Mouse (Mus musculus) liver, adult 2 months (tissue): ENCODE data around the gene Slc9a7. TPM values are rescaled to one million over a fixed set of nuclear protein-coding genes. Genes with fewer than 3 reads are reported as not detected.

Experiments used
- DNase-seq: peaks from one replicate; pipeline ENCODE4 v3.0.0-alpha.2; 2011; ENCODE audit warnings: low read depth, low spot score; ENCODE audit errors: extremely low read depth
- H3K27ac ChIP-seq: fragments of 200-500 bp; replicated peaks from 2 replicates; pipeline ENCODE4 v1.5.1; 2012; ENCODE audit warnings: low read depth, mild to moderate bottlenecking, control low read depth, inconsistent platforms, low read length; ENCODE audit not compliant: insufficient read depth
- H3K27me3 ChIP-seq: fragments of 200-500 bp; 2 replicates; pipeline ENCODE4 v1.6.1; 2012; ENCODE audit warnings: mild to moderate bottlenecking, moderate library complexity, low read length, inconsistent platforms; ENCODE audit not compliant: control insufficient read depth, insufficient read depth
- H3K36me3 ChIP-seq: fragments of 200-500 bp; 2 replicates; pipeline ENCODE4 v1.6.1; 2012; ENCODE audit warnings: low read length, inconsistent platforms; ENCODE audit not compliant: control insufficient read depth, insufficient read depth
- H3K4me1 ChIP-seq: fragments of 200-500 bp; 2 replicates; pipeline ENCODE4 v1.6.1; 2011; ENCODE audit warnings: low read length; ENCODE audit not compliant: control insufficient read depth, insufficient read depth
- H3K4me3 ChIP-seq: fragments of 200-500 bp; 2 replicates; pipeline ENCODE4 v1.5.1; 2011; ENCODE audit warnings: low read depth, mild to moderate bottlenecking, control low read depth, low read length, moderate library complexity; ENCODE audit not compliant: insufficient read depth
- H3K79me2 ChIP-seq: fragments of 200-500 bp; 2 replicates; pipeline ENCODE4 v1.6.1; 2012; ENCODE audit warnings: inconsistent platforms, mild to moderate bottlenecking, low read length, moderate library complexity; ENCODE audit not compliant: control insufficient read depth, insufficient read depth
- H3K9ac ChIP-seq: fragments of 200-500 bp; 2 replicates; pipeline ENCODE4 v1.6.1; 2012; ENCODE audit warnings: low read depth, mild to moderate bottlenecking, control low read depth, inconsistent platforms, low read length
- CTCF ChIP-seq: fragments of 200-500 bp; IDR thresholded peaks from 2 replicates; pipeline ENCODE4 v1.5.1; 2011; ENCODE audit warnings: low read depth, low read length, control low read depth
- POLR2A ChIP-seq: fragments of 200-500 bp; IDR thresholded peaks from 2 replicates; pipeline ENCODE4 v1.6.1; 2011; ENCODE audit warnings: low read length, control low read depth; ENCODE audit not compliant: insufficient read depth; ENCODE audit errors: extremely low read depth
- WGBS: fragments of 180-500 bp; shearing (Covaris S2); methylation state at CpG from one replicate; pipeline ENCODE4 v1.1.7; 2018; 5-methylcytosine and 5-hydroxymethylcytosine counted together
- polyA plus RNA-seq: library from polyadenylated mRNA; depleted of rRNA; stranded (reverse); fragments of >200 nt; gene quantifications from 2 replicates; pipeline ENCODE4 v1.2.3, GENCODE M21; 2012
- total RNA-seq: library from RNA; depleted of rRNA; stranded (reverse); fragments of >200 nt; gene quantifications from 2 replicates; pipeline ENCODE4 v1.2.3, GENCODE M21; 2014

Gene Slc9a7
- total and polyA plus RNA-seq, 2 experiments: 0.65 to 1.2 TPM

- no peaks in the 10 kb centered on the region for H3K4me1 ChIP-seq
- H3K4me3 ChIP-seq: no peak overlapping the region
- no peak overlapping the region for H3K27ac ChIP-seq
- no peaks in the 10 kb centered on the region for H3K27me3 ChIP-seq
- TF ChIP-seq POLR2A (no peak), CTCF (no peak)
- no peaks in the 10 kb centered on the region for H3K36me3 ChIP-seq
- 100% methylated on average over 1 of the region's 1 CpGs for WGBS
- DNase-seq: no peak
- no peak overlapping the region for H3K9ac ChIP-seq
- H3K79me2 ChIP-seq: no peaks in the 10 kb centered on the region
These were observed 114.8 kb downstream of the Slc9a7 start for GRCm38 (mm10) chrX:20176792-20177191.

GRCm38 (mm10) chrX:20168430-20168829 is 123.2 kb downstream of the Slc9a7 start:
- Histone ChIP-seq H3K4me3 (no peak overlapping the region), H3K27me3 (no peaks in the 10 kb centered on the region)

GRCm38 (mm10) chrX:20164984-20165383 is 126.6 kb downstream of the Slc9a7 start:
- WGBS: 65% methylated on average over 3 of the region's 3 CpGs
- H3K27me3 ChIP-seq: no peaks in the 10 kb centered on the region
- no peak for DNase-seq
- no peaks in the 10 kb centered on the region for H3K79me2 ChIP-seq
- TF ChIP-seq POLR2A (no peak), CTCF (no peak)
- no peak overlapping the region for H3K9ac ChIP-seq
- no peaks in the 10 kb centered on the region for H3K36me3 ChIP-seq
- no peak overlapping the region for H3K27ac ChIP-seq
- no peak overlapping the region for H3K4me3 ChIP-seq
- H3K4me1 ChIP-seq: no peaks in the 10 kb centered on the region

More at GRCm38 (mm10) chrX:20168430-20168829, 123.2 kb downstream of the Slc9a7 start:
- Histone ChIP-seq H3K9ac (no peak overlapping the region), H3K27ac (no peak overlapping the region), H3K79me2 (no peaks in the 10 kb centered on the region), H3K4me1 (no peaks in the 10 kb centered on the region), H3K36me3 (no peaks in the 10 kb centered on the region)
- DNase-seq: no peak
- TF ChIP-seq POLR2A: no peak
- no peak for TF ChIP-seq CTCF

DNA sequence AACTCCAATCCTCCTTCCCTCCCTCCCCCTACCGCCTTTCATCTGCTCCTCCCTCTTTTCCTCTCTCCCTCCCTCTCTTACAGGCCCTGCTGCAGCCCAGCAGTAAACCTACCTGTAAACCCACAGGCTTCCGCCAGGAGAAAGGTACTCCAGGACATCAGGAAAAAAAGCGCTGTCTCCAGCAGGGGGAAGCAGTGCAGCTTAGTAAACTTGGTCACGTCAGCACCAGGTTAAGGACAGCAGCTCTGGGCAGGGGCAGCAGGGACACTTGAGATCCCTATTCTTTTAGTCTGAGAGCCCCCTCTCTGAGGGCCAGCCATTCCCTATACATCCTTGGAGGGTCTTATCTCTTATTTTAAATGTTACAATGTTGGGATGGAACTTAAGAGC is 129.3 kb downstream of the Slc9a7 start:
- H3K36me3 ChIP-seq: no peaks in the 10 kb centered on the region
- WGBS: 27% methylated on average over 4 of the region's 4 CpGs

DNA sequence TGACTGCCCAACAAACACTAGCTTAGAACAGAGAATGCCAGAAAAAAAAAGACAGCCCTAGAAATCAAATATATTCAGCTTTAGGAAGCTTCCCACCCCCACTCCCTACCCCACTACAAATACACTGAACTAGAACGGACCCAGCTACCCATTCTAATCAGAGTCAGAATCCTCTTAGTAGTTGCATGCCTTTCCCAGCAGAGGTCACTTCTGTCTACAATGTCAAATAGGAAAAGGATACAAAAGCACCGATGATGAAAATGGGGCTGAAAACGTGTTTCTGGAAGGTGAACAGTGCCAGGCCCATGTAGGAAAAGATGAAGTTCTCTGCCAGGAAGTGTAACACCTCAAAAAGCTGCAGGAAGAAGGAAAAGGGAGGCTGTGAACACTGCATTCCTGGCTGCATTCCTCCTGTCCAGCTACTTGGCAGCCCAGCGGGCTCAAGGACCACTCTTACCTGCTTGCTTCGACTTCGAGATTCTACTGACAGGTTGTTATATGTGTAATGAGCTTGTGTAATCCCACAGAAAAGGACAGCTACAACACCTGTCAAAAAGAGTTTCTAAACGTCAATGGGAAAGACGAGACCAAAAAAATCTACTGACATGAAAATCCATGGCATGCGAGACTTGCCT is 129.8 kb downstream of the Slc9a7 start:
- no peak overlapping the region for H3K4me3 ChIP-seq
- H3K27ac ChIP-seq: no peak overlapping the region
- H3K4me1 ChIP-seq: no peaks in the 10 kb centered on the region; the same call in 1 of the 2 replicates
- WGBS: 71% methylated on average over 9 of the region's 9 CpGs
- H3K27me3 ChIP-seq: no peaks in the 10 kb centered on the region
- TF ChIP-seq POLR2A: no peak
- peak; percentile 16; the same call in 1 of the 2 replicates for TF ChIP-seq CTCF
- no peaks in the 10 kb centered on the region for H3K79me2 ChIP-seq
- H3K36me3 ChIP-seq: no peaks in the 10 kb centered on the region
- no peak overlapping the region for H3K9ac ChIP-seq
- no peak for DNase-seq

More for the DNA sequence above, 129.3 kb downstream of the Slc9a7 start:
- peak; percentile 43 for DNase-seq
- TF ChIP-seq POLR2A: no peak
- TF ChIP-seq CTCF: peak; percentile 57
- Histone ChIP-seq H3K79me2 (no peaks in the 10 kb centered on the region), H3K27ac (no peak overlapping the region), H3K9ac (no peak overlapping the region), H3K4me3 (no peak overlapping the region), H3K27me3 (no peaks in the 10 kb centered on the region), H3K4me1 (no peaks in the 10 kb centered on the region; the same call in 1 of the 2 replicates)

DNA sequence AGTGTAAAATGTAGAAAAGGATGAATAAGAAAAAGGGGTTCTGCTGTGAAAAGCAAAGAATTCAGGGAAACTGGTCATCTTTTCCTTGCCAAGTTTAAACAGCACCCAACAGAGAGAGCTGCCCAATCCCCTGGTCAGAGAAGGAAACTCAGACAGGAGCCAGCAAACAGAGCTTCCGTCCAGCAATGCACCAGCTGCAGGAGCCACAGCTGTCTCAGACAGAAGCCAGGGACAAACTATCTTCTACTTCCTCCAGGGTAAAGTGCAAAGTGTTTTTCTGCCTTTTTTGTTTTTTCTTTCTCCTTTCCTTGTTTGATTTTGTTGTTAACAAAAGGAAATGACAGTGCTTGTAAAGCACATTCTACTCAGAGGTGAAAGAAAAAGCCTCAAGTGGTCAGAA is 131.3 kb downstream of the Slc9a7 start:
- Histone ChIP-seq H3K27ac (no peak overlapping the region), H3K36me3 (no peaks in the 10 kb centered on the region)

More for the DNA sequence above, 131.3 kb downstream of the Slc9a7 start:
- Histone ChIP-seq H3K27me3 (no peaks in the 10 kb centered on the region), H3K4me3 (no peak overlapping the region), H3K4me1 (no peaks in the 10 kb centered on the region; the same call in 1 of the 2 replicates), H3K9ac (no peak overlapping the region), H3K79me2 (no peaks in the 10 kb centered on the region)
- TF ChIP-seq CTCF (no peak), POLR2A (no peak)
- no peak for DNase-seq
- WGBS: 33% methylated on average over 1 of the region's 1 CpGs
